ENCODE assay signal across 11 mouse cellular contexts in the genomic region with DNA sequence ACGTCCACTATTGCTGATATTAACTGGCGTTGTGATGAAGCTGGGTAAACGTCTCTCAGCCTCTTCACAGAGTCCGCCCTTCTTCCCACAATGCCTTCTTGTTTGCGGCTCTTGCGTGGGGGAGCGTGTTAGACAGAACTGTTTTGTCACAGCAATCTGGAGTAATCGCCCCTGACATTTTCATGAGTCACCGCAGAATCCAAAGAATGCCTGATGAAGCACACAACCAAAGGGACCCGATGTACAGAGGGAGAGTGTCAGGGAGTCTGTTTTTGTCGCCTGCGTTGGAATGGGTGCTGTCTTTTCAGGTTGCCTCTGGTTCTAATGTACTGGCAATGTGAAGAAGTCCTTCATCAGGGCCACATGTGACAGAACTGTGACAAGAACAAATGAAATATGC.
DNase-seq lines count a peak whose midpoint lies in the region; ATAC-seq and TF ChIP-seq lines count a peak whose summit lies in the region.
"Had no signal": no experiment of that assay in that cellular context is flagged by ENCODE, and none has a peak within 500 bp of the region (broad histone marks: within the 10 kb centered on the region; RNA-seq: fewer than 3 reads in every experiment).

No protein-coding gene starts in this region.

- TF ChIP-seq EP300 in heart, adult 2 months (IDR thresholded peaks at IDR 0.05; ENCODE audit: insufficient read depth, low read depth, low read length): no peak

- no peak for TF ChIP-seq POLR2A in heart, adult 2 months (IDR thresholded peaks at IDR 0.05; ENCODE audit: insufficient read depth, low read depth, low read length)
- no peak for TF ChIP-seq POLR2A in olfactory bulb, adult 2 months (IDR thresholded peaks at IDR 0.05; ENCODE audit: insufficient read depth, low read depth, low read length)

- H3K9me3 ChIP-seq in heart, embryonic 10.5 days: no peaks in the 10 kb centered on the region
- no peaks in the 10 kb centered on the region for H3K9me3 ChIP-seq in embryonic facial prominence, embryonic 12.5 days
- H3K9me3 ChIP-seq: stomach, embryonic 15.5 days had no signal

- no peak for TF ChIP-seq CTCF in heart, adult 2 months (IDR thresholded peaks at IDR 0.05)
- TF ChIP-seq CTCF in olfactory bulb, adult 2 months (IDR thresholded peaks at IDR 0.05; ENCODE audit: insufficient read depth, low read depth, low read length): no peak

- 43% methylated on average over 12 of the region's 12 CpGs for WGBS in heart, embryonic 10.5 days
- WGBS in heart, adult 2 months: 57% methylated on average over 12 of the region's 12 CpGs
- 54% methylated on average over 12 of the region's 12 CpGs for WGBS in embryonic facial prominence, embryonic 12.5 days
- 32% methylated on average over 12 of the region's 12 CpGs for WGBS in olfactory bulb, adult 2 months

- DNase-seq in heart, embryonic 10.5 days (ENCODE audit: low spot score): no peak
- no peak for DNase-seq in heart, adult 2 months
- peak; percentile 54 to 74 for DNase-seq in left cerebral cortex, adult 18-20 months (ENCODE audit: low spot score in 2 of 2)
- DNase-seq in left cerebral cortex, postnatal 4 days: no peak
- no peak for DNase-seq in urinary bladder, adult 18-20 months (ENCODE audit: low spot score in 2 of 2)
- DNase-seq: lung, adult 18-20 months had no signal

- no peak for ATAC-seq in embryonic facial prominence, embryonic 12.5 days (ENCODE audit: insufficient number of reproducible peaks, insufficient read depth, low FRiP score, low TSS enrichment)
- ATAC-seq in monocyte, adult 5-6 weeks (replicated peaks; ENCODE audit: insufficient number of reproducible peaks, low FRiP score, low TSS enrichment, poor library complexity, severe bottlenecking): no peak
- ATAC-seq: inflammation-experienced regulatory T-cells, adult 6 months had no signal

- peak overlapping the region; percentile 69; the same call in 1 of the 2 replicates for H3K27ac ChIP-seq in heart, embryonic 10.5 days
- no peak overlapping the region for H3K27ac ChIP-seq in heart, adult 2 months
- H3K27ac ChIP-seq in embryonic facial prominence, embryonic 12.5 days: 0 out of 2 replicates have a peak overlapping the region, but pooled peaks have one; percentile 17
- H3K27ac ChIP-seq in olfactory bulb, adult 2 months (ENCODE audit: insufficient read depth, low read depth, low read length): peak overlapping the region; percentile 63; the same call in 1 of the 2 replicates
- H3K27ac ChIP-seq: stomach, embryonic 15.5 days had no signal

- H3K4me3 ChIP-seq in heart, embryonic 10.5 days: 0 out of 2 replicates have a peak overlapping the region, but pooled peaks have one; percentile 15
- H3K4me3 ChIP-seq in heart, adult 2 months: no peak overlapping the region
- no peak overlapping the region for H3K4me3 ChIP-seq in embryonic facial prominence, embryonic 12.5 days
- no peak overlapping the region for H3K4me3 ChIP-seq in olfactory bulb, adult 2 months (ENCODE audit: insufficient read depth, low read depth, low read length)
- H3K4me3 ChIP-seq: stomach, embryonic 15.5 days had no signal

- intact Hi-C loops in heart, adult 2 months (cut with DNase I): no loop called here
- intact Hi-C loops in left cerebral cortex, postnatal 4 days (cut with DNase I): no loop called here

- no peaks in the 10 kb centered on the region for H3K27me3 ChIP-seq in heart, embryonic 10.5 days (ENCODE audit: insufficient read depth, poor library complexity, severe bottlenecking)
- no peaks in the 10 kb centered on the region for H3K27me3 ChIP-seq in heart, adult 2 months (ENCODE audit: control insufficient read depth, insufficient read depth, low read length)
- no peaks in the 10 kb centered on the region for H3K27me3 ChIP-seq in embryonic facial prominence, embryonic 12.5 days
- H3K27me3 ChIP-seq: stomach, embryonic 15.5 days had no signal

- H3K79me2 ChIP-seq in heart, adult 2 months (replicated peaks; ENCODE audit: control insufficient read depth, insufficient read depth, low read length): no peaks in the 10 kb centered on the region

- peaks cover 65% of the 10 kb centered on the region for H3K4me1 ChIP-seq in heart, embryonic 10.5 days
- H3K4me1 ChIP-seq in heart, adult 2 months (ENCODE audit: control insufficient read depth, insufficient read depth, low read length): no peaks in the 10 kb centered on the region
- H3K4me1 ChIP-seq in embryonic facial prominence, embryonic 12.5 days: peaks cover 50% of the 10 kb centered on the region
- H3K4me1 ChIP-seq in olfactory bulb, adult 2 months (ENCODE audit: control insufficient read depth, insufficient read depth, low read length): peaks cover 8% of the 10 kb centered on the region

- H3K36me3 ChIP-seq in heart, embryonic 10.5 days: no peaks in the 10 kb centered on the region
- no peaks in the 10 kb centered on the region for H3K36me3 ChIP-seq in heart, adult 2 months (ENCODE audit: control insufficient read depth, insufficient read depth, low read length)
- H3K36me3 ChIP-seq in embryonic facial prominence, embryonic 12.5 days: no peaks in the 10 kb centered on the region
- H3K36me3 ChIP-seq: stomach, embryonic 15.5 days had no signal

- no peak overlapping the region for H3K9ac ChIP-seq in heart, adult 2 months (ENCODE audit: low read depth, low read length)
- no peak overlapping the region for H3K9ac ChIP-seq in embryonic facial prominence, embryonic 12.5 days
- H3K9ac ChIP-seq: stomach, embryonic 15.5 days had no signal

- no peak overlapping the region for H3K4me2 ChIP-seq in embryonic facial prominence, embryonic 12.5 days (replicated peaks)
- H3K4me2 ChIP-seq: stomach, embryonic 15.5 days had no signal

Comparison
In these comparisons a context has a peak if more than half of its experiments do, and no peak if none do; other contexts are left out.
1. DNase-seq: peak in left cerebral cortex, adult 18-20 months (2 of 2); none in heart, embryonic 10.5 days (single experiment), heart, adult 2 months (0 of 2), left cerebral cortex, postnatal 4 days (single experiment) and urinary bladder, adult 18-20 months (0 of 2).